Mouse (Mus musculus): ENCODE measurements around the gene Gjb1.
"Not testable (repeated sequence)": the region's sequence is repeated elsewhere in the genome, so short reads cannot be mapped to it uniquely, and the experiment has no call there.

The Gjb1 gene

DNA sequence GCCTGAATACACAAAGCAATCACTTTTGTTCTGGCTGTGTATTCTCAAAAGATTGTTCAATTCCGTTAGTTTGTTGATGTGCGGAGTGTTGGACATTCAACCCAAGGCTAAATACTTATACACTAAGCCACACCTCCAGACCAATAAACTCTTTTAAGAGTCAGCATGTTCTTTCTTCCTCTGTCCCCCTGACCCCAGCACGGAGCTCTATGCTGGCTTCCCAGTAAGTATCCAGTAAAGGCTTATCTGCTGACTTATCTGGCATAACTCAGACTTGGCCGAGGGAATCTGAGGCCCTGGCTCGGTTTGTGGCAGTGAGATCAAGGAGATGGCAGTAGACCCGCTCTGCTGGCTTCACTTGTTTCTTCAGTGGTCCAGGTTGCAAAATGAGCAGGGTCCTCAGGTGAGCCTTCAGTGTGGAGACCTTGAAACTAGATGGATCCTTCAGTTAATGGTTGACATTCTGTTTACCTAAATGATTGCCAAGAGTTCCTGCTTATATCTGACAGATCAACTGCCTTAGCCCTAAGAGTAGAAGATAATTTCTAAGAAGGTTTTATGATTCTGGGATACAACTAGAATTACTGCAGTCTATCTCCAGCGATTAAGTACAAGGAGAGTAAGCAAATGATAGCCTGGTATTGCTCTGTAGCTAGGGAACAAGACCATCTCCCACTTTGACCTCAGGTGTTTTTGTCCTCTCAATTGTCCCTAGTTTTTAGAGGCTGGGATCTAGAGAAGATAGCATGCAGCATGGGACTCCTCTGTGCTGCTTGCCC lies at the start of gene Gjb1:
Gene Gjb1 (plus strand): TSS at position 189 of the 779 bp plus-strand sequence.
- no peak for DNase-seq

DNA sequence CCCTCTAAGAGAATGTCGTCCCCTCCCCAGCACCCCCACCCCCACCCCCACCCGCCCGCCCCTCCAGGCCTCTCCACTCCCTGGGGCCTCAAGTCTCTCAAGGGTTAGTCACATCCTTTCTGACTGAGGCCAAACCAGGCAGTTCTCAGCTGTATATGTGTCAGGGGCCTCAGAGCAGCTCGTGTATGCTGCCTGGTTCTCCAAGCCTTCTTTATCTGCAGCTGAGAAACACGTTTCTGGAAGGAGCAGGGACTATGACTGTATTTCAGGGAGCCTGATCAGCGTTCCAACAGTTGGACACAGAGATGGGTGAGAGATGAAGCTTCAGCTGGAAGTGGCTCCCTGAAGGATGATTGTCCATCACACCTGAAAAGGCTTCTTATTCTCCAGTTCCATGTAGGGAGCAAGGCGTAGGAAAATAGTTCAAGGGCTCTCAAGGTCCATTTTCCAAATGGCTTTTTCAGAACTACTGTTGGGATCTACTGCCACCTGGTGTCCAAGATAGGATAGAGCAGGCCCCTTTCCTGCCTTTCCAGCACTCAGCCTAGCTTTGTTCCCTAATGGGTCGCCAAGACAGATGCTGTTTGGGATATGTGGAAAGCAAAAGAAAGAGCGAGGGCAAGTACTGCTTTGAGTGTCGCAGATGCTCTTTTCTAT lies 46.7 kb upstream of the Gjb1 start:
- DNase-seq, result peak; percentile 80 to 86

DNA sequence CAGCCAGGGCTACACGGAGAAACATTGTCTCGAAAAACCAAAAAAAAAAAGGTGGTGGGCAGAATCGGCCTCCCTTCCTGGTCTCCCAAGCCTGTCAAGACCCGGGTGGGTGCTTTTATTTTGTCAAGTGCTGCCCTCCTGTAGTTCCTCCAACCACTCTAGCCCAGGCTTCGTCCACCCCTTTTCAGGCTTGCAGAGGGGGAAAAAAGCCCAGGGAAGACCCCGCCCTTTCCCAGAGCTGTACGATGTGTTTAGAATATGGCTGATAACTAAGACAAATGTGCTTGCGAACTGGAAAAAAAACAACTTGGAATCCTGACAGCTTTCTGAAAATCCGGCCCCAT lies 44.2 kb upstream of the Gjb1 start:
- DNase-seq, result no peak

DNA sequence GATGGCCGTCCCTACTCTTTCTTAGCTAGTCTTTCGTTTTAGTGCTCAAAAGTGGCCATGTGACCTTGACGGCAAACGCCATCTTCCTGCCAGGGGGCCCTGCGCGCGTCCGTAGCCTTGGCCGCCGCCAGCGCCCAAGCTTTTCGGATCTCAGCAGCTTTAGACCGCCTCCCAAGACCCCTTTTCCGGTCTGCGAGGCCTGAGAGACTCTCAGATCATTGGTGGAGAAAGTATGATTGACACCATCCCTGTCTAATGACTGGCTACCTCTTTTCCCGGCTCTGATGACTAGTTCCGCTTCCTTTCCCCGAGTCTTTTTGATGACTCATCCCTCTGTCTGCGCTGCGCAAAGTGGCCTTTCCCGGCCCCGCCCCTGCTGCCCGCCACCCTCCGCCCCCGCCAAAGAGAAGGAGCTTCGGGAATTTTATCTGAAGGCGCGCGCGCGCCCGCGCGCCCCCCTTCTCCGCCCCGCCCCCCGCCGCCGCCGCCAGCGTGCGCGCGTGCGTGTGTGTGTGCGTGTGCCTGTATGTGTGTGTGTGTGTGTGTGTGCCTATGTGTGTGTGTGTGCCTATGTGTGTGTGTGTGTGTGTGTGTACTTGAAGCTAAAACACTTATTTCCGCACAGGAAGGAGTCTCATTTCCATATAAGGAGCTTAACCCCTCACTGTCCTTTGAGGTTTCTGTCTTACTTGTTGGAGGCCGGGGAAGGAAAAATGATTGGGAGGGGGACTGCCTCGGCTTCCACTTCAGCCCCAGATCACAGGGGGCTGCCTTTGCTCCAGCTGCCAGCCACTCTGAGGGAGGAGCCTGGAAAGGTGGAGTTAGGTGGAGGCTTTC lies 43.6 kb upstream of the Gjb1 start:
- DNase-seq, result peak; percentile 89 to 93

DNA sequence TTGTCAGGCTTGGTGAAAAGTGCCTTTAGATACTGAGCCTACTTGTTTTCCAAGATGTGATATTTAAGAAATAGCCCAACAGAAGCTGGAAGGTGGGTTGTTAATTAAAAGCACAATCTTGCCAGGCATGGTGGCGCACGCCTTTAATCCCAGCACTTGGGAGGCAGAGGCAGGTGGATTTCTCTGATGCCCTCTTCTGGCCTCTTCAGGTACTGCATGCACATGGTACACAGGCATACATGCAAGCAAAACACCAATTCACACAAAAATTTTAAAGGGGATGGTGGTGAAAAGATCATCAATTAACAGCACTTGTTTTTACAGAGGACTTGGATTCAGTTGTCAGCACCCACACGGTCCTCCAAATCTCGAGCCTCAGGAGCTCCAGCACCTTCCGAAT lies 41.6 kb upstream of the Gjb1 start:
- DNase-seq, result peak in 1 of 2 experiments; percentile 59

DNA sequence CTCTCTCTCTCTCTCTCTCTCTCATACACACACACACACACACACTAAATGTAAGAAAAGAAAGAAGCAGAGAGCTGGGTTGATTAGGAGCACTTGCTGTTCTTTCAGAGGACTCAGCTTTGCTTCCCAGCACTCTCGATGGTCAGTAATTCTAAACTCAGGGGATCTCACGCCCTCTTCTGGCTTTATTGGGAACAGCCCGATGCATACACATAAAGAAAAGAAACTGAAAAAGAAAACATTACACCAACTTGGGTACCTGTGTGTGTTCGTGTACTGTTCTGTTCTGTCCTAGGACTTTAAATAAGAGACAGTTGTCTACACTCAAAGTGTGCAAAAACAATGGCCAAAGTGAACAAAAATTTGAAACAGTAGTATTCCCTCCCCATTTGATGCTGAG lies 37.5 kb upstream of the Gjb1 start:
- DNase-seq, result no peak

DNA sequence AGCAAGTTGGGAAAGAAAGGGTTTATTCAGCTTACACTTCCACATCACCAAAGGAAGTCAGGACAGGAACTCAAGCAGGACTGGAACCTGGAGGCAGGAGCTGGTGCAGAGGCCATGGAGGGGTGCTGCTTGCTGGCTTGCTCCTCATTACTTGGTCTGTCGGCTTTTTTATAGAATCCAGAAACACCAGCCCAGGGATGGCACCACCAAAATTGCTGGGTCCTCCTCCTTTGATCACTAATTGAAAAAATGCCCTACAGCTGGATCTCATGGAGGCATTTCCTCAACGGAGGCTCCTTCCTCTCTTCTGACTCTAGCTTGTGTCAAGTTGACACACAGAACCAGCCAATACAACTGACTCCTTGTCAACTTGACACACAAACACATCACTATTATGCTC lies 33.3 kb upstream of the Gjb1 start:
- DNase-seq, result not testable (repeated sequence)

DNA sequence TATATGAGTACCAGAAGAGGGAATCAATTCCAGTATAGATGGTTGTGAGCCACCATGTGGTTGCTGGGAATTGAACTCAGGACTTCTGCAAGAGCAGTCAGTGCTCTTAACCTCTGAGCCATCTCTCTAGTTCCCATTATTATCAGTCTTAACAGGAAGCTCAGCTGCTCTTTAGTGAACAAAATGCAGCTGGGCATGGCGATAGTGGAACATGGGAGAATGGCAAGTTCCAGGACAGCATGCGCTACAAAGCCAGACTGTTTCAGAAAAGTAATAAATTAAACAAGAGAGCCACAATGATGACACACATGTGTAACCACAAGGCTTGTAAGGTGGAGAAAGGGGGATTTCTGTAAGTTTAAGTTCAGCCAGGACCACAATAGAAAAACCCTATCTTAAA lies 30.7 kb upstream of the Gjb1 start:
- no peak for DNase-seq

DNA sequence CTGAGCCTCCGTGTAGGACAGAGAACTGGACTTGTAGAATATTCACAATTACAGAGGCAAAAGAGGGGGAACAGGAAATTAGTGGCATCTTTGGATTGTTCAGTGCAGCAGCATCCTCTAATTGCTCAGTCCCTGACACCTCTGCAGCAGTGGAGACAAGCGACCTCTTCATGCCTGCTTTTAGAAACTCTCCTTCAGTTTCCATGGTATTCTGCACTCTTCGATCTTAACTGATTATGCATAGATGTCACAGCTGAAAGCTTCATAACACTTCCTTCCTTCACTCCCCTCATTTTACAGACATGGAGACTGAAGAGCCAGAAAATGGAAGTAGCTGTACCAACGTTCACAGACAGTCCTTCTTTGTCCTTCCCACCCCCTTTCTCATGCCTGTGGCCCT lies 29.7 kb upstream of the Gjb1 start:
- DNase-seq, result no peak

DNA sequence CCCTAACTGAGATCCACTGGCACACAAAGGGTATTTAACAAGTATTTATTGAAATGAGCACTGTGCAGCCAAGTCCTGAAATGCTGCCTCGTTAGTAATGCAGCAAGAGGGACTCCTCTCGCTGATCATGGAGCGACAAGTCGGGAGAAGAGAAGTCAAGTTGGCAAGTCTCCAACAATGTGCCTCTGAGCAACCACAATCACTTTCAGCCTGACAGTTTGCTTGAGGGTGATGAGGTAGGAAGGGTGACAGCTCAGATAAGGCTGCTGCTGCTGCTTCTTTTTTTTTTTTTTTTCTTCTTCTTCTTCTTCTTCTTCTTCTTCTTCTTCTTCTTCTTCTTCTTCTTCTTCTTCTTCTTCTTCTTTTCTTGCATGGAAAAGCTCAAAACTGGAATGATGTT lies 25.0 kb upstream of the Gjb1 start:
- DNase-seq, result peak in 1 of 2 experiments; percentile 3

DNA sequence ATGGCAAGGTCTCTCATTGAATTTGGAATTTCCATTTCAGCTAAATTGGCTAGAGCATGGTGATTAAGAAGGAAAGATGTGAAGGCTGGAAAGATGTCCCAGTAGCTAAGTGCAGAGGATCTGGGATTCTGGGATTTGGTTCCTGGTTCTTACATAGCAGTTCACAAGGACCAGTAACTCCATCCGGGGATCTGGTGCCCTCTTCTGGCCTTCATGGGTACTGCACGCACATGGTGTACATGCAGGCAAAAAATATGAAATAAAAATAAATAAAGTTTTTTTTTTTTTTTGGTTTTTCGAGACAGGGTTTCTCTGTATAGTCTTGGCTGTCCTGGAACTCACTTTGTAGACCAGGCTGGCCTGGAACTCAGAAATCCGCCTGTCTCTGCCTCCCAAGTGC lies 17.3 kb upstream of the Gjb1 start:
- peak; percentile 26 to 30 for DNase-seq

DNA sequence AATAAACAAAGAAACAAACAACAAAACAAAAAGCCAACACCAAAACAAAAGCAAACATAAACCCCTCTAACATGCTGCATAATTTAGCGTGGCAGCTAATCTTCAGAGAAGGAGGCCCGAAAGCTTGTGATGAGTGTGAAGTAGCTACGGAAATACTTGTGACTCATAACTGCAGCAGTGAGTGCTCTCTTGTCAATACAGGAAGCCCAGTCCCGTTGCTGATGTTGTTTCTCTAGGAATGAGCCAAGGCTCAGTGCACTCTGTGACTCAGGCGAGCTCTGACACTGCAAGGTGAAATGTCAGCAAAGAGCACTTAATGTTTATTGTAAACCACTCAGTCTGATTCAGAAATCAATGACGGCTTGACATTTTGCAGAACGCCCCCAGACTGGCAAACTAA lies 7.2 kb upstream of the Gjb1 start:
- DNase-seq, result no peak

DNA sequence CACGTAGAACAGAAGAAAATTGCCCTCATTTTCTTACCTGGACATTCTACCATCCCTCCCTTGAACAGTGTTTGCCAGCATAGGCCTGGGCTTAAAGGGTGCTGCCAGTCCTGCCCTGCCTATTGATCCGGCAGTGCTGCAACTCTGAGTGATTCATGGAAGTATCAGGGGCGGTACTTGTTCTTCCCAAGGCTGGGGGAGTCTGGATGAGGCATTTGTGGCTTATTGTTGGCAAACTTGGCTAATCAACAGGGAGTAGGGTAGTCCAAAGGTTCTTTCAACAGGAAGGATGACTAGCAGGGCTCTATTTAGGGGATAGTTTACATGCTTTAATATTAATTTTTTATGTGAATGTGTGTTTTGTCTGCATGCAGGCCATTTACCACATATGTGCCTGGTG lies 5.6 kb upstream of the Gjb1 start:
- no peak for DNase-seq

DNA sequence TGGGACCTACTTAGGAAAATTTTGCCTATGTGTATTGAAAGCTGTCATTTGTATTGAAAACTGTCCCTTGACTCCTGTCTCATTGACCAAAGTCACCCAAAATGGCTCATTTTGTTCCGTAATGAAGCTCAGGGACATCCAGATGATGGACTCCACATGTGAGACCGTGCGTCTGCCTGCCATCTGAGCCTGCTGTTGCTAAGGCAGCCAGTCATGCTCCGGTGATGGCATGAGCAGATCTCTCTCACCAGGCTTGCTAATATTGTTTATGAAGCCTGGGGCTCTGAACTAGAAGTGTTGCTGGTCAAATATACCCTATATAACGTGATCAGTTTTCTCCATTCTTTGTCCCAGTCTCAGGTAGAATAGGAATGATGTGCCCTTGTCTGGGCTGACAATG lies 3.2 kb upstream of the Gjb1 start:
- DNase-seq, result no peak

DNA sequence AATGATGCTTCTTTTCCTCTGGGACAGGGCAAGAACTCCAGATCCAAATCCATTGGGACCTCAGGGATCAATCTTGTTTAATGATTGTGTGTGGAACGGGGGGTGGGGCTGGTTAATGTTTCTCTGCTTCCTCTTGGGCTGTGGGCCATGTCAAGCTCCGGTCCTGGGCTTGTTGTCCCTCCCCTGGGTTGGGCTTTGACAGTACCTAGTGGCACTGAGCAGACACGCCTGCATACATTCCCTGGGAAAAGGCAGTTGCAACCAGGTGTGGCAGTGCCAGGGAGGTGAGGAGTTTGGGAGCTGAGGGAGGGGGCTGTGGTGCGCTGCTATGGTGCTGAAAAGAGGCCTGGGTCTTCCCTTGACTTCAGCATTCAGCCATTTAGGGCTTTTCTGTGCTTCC lies 898 bp downstream of the Gjb1 start:
- no peak for DNase-seq

DNA sequence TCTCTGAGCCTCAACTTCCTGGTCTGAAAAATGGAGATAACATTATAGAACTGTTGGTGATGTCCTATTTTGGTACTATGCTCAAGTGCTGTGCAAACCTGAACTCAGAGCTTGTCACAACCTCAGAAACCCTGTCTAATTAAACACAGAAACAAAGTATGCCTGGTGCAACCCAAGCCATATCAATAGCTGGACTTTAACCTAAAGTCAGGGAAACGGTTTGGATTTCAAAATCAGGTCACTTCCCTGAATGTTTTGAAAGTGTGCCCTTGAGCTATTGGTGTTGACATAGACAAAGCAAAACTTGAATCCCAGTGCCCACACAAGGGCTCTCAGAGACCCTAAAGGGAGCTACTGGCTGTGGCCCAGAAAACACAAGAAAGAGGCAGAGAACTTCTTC lies 3.6 kb downstream of the Gjb1 start:
- DNase-seq, result no peak

DNA sequence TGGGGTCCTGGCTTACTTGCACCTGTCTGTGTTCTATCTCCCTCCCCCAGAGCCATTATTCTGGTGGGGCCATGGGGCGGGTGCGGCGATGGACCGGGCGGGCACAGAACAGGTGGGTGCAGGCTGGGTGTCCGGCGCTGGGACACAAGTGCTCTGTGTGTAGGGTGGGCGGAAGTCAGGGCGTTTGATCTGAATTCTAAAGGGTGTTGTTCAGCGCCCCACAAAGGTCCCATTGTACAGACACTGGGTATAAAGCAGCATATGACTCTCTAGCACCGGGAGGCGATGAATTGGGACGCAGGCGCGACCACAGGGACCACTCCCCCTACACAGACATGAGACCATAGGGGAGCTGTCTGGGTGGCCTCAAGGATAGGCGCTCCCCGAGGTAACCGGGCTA lies 7.3 kb downstream of the Gjb1 start:
- no peak for DNase-seq

DNA sequence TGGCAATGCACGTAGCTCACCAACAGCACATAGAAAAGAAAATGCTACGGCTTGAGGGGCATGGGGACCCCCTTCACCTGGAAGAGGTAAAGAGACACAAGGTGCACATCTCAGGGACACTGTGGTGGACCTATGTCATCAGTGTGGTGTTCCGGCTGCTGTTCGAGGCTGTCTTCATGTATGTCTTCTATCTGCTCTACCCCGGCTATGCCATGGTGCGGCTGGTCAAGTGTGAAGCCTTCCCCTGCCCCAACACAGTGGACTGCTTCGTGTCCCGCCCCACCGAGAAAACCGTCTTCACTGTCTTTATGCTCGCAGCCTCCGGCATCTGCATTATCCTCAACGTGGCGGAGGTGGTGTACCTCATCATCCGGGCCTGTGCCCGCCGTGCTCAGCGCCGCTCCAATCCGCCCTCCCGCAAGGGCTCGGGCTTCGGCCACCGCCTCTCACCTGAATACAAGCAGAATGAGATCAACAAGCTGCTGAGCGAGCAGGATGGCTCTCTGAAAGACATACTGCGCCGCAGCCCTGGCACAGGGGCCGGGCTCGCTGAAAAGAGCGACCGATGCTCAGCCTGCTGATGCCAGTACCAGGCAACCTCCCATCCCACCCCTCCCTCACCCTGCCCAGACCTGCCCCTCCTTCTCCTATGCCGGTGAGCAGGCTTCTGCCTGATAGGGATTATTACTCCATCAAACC lies 8.4 kb downstream of the Gjb1 start:
- DNase-seq, result peak; percentile 34 to 49

DNA sequence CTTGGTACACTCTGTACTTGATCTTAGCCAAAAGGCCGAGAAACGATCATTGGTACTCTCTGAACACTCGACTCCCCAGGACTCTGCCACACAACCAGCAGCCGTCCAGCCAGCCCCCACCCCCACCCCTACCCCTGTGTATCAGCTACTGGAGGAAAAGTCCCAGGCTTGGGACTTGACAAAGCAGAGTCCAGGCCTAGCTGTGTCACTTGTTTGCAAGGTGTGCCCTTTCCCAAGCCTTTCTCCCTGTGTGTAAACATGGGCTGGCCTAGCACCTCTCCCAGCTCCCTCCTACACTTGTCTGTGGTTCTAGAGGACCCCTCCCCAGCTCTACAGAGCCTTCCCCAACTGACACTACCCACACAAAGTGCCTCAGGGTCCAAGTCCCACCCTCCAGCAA lies 10.0 kb downstream of the Gjb1 start:
- no peak for DNase-seq

DNA sequence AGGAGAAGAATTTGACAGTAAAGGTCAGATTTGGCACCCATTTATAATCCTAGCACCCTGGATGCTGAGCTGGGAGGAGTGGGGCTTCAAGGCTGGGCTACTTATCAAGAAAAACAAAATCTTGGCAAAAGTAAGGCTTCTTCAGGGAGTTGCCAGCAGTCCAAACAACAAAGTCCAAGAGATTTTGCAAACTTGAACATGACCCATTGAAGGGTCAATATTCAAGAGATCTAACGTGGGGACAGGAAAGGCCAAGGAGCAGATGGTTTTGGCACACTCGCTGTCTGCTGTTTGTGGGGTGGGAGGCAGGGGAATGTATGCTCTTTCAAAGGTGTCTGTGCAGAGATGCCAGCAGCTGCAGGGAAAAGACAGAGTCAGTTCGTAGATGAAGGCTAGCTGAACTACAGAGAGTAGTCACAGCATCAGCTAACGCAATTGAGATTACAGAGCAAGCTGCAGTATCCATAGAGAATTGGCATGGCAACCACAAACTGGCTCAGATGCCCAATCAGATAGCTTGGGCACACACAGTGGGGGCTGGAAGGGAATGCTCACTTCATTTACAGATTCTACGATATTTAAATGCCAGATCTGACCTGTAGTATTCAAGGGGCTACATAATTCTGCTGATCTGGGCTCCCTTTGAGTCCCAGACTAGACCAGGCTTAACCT lies 12.8 kb downstream of the Gjb1 start:
- DNase-seq, result peak in 1 of 2 experiments; percentile 13

DNA sequence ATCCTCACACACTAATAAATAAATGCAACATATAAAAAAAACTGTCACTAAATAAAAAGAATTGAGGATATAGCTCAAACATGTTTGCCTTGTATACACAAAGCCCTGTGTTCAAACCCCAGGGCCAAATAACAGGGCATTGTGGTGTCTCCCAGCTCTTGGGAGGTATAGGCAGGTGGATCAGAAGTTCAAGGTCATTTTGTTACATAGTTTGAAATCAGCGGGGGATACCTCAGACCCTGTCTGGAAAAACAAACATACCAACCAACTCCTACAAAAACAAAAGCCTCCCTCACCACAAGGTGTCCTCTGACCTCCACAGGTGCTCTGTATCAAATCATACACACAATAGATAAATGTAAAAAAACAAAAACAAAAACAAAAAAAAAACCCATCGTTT lies 18.2 kb downstream of the Gjb1 start:
- DNase-seq, result no peak

DNA sequence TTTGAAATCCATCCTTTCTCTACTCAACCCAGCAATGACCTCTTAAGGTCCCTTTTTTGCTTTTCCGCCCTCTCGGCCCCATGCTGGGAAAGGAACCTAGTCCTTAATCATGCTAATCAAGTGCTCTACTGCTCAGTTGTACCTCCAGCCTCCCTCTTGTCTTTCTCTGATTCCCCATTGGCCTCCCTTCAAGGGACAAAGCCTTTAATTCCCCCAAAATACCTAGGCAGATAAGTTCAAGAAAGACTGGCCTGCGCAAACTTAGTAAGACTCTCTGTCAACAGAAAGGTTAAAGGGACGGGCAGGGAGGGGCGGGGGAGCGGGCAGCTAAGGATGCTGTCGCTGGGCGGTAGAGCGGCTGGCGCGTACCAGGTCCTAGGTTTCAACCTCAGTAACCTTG lies 20.3 kb downstream of the Gjb1 start:
- DNase-seq, result no peak
